Mouse (Mus musculus) neural tube, embryonic 15.5 days (tissue): Measurements from ENCODE around the gene Inafm2. TPM values are rescaled to one million over a fixed set of nuclear protein-coding genes. Genes with fewer than 3 reads are reported as not detected.

Experiments
- ATAC-seq: fragments of 200-750 bp; cut with Nextera tagmentation; 2 replicates; pipeline ENCODE4 v1.8.0; 2017; ENCODE audit warnings: mild to moderate bottlenecking, moderate TSS enrichment, moderate library complexity; ENCODE audit not compliant: low FRiP score
- H3K27ac ChIP-seq: fragments of 300-500 bp; sonication (generic); replicated peaks from 2 replicates; pipeline ENCODE4 v1.5.1; 2015; ENCODE audit warnings: mild to moderate bottlenecking, inconsistent platforms
- H3K27me3 ChIP-seq: fragments of 300-500 bp; sonication (generic); replicated peaks from 2 replicates; pipeline ENCODE4 v1.6.1; 2015; ENCODE audit warnings: inconsistent platforms
- H3K36me3 ChIP-seq: fragments of 300-500 bp; sonication (generic); 2 replicates; pipeline ENCODE4 v1.6.1; 2015; ENCODE audit warnings: inconsistent platforms
- H3K4me1 ChIP-seq: fragments of 300-500 bp; sonication (generic); 2 replicates; pipeline ENCODE4 v1.6.1; 2015; ENCODE audit warnings: inconsistent platforms
- H3K4me2 ChIP-seq: fragments of 300-500 bp; sonication (generic); 2 replicates; pipeline ENCODE4 v1.6.1; 2015; ENCODE audit warnings: inconsistent platforms, mild to moderate bottlenecking, moderate library complexity
- H3K4me3 ChIP-seq: fragments of 300-500 bp; sonication (generic); replicated peaks from 2 replicates; pipeline ENCODE4 v1.5.1; 2015; ENCODE audit warnings: mild to moderate bottlenecking, inconsistent platforms
- H3K9ac ChIP-seq: fragments of 300-500 bp; sonication (generic); replicated peaks from 2 replicates; pipeline ENCODE4 v1.6.1; 2015; ENCODE audit warnings: mild to moderate bottlenecking, inconsistent platforms
- H3K9me3 ChIP-seq: fragments of 300-500 bp; sonication (generic); replicated peaks from 2 replicates; pipeline ENCODE4 v1.6.1; 2016; ENCODE audit warnings: inconsistent platforms
- WGBS: fragments of 180-500 bp; shearing (Covaris S2); methylation state at CpG from one replicate; pipeline ENCODE4 v1.1.7; 2015; ENCODE audit warnings: mixed read lengths; 5-methylcytosine and 5-hydroxymethylcytosine counted together
- polyA plus RNA-seq: library from polyadenylated mRNA; unstranded; fragments of >200 nt; fragmentation: Nextera tagmentation; extraction: Ambion mirVana; gene quantifications from 2 replicates; pipeline ENCODE4 v1.2.1, GENCODE M21; 2015

The Inafm2 gene
- polyA plus RNA-seq, 1 experiment from 2014 or later = 22.0 TPM

DNA sequence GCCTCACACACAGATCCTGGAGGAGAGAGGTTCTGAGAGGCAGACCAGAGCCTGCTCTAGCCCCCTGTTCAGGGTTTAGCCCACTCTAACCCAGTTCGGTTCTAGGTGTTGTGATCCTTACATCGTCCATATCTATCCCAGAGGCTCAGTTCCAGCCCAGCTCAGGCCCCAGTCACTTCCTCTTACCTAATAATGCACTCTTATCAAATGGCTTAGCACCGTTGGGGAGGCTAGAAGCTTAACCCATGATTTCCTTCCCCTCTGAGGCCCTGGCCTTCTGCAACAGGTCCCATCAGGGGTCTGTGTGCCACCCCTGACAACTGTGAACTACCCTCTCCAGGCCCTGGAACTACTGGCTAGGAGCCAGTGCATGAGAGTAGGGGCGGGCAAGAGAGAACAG, 16.4 kb upstream of the Inafm2 start:
- Histone ChIP-seq H3K36me3 (no peaks in the 10 kb centered on the region), H3K4me3 (no peak overlapping the region), H3K4me1 (peaks cover 10% of the 10 kb centered on the region; the same call in 1 of the 2 replicates), H3K27ac (no peak overlapping the region), H3K4me2 (no peak overlapping the region), H3K9me3 (no peaks in the 10 kb centered on the region), H3K27me3 (peaks cover 25% of the 10 kb centered on the region; the same call in 1 of the 2 replicates), H3K9ac (no peak overlapping the region)
- 53% methylated on average over 4 of the region's 4 CpGs for WGBS
- ATAC-seq = no peak

DNA sequence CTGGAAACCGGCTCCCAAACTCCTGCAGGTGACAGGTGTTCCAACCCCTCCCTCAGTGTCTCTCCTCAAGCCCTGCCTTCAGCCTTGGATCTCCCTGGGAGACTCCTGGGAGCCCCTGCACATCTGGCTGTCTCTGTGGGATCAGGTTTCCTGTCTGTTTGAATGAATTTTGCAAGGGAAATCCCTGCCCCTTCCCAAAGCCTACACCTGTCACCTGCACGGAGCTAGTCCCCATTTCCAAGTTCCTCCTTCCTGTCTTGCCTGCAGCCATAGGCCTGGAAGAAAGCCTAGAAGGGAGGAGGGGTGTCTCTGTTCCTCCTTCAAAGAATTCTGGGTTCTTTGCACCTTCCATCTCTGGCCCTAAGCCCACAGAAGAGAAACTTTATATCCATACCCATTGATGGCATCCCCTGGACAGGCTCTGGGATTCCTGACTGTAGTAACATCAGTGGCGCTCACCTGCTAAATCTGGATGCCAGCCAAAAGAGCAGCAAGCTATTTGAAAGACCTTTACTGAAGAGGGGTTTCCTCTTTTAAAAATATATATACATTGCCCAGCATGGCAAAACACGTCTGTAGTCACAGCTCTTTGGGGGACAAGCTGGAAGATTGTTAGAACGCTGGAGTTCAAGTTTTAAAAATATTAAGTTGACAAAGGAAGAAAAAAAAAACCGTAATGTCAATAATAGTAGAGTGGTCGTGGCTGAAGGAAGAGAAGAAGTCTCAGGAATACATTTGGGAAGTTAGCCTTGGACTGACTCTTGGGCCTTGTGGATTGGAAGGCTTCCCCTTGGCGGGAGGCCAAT, 15.5 kb upstream of the Inafm2 start:
- H3K4me1 ChIP-seq = peaks cover 10% of the 10 kb centered on the region; the same call in 1 of the 2 replicates
- no peaks in the 10 kb centered on the region for H3K9me3 ChIP-seq
- H3K4me2 ChIP-seq = no peak overlapping the region
- no peak overlapping the region for H3K27ac ChIP-seq
- H3K36me3 ChIP-seq = no peaks in the 10 kb centered on the region
- peaks cover 25% of the 10 kb centered on the region; the same call in 1 of the 2 replicates for H3K27me3 ChIP-seq
- H3K4me3 ChIP-seq = no peak overlapping the region
- 26% methylated on average over 8 of the region's 8 CpGs for WGBS
- no peak for ATAC-seq
- H3K9ac ChIP-seq = no peak overlapping the region

DNA sequence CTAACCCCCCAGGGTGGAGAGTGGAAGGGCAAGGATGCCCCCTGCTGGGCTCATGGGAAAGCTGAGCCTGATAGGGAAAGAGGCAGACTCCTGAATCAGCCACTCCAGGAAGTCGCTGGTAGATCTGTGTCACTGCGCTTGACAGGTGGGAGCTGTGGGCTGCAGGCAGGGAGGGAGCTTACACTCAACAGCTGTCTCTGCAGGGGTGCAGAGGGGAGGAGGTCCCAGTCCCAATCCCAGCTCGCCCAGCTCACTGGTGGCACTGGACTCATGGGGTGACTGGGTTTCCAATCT, 15.0 kb upstream of the Inafm2 start:
- Histone ChIP-seq H3K4me3 (no peak overlapping the region), H3K4me1 (peaks cover 10% of the 10 kb centered on the region; the same call in 1 of the 2 replicates), H3K9ac (no peak overlapping the region), H3K36me3 (no peaks in the 10 kb centered on the region), H3K27me3 (peaks cover 25% of the 10 kb centered on the region; the same call in 1 of the 2 replicates), H3K4me2 (no peak overlapping the region), H3K9me3 (no peaks in the 10 kb centered on the region), H3K27ac (no peak overlapping the region)
- WGBS = 13% methylated on average over 3 of the region's 3 CpGs
- no peak for ATAC-seq

DNA sequence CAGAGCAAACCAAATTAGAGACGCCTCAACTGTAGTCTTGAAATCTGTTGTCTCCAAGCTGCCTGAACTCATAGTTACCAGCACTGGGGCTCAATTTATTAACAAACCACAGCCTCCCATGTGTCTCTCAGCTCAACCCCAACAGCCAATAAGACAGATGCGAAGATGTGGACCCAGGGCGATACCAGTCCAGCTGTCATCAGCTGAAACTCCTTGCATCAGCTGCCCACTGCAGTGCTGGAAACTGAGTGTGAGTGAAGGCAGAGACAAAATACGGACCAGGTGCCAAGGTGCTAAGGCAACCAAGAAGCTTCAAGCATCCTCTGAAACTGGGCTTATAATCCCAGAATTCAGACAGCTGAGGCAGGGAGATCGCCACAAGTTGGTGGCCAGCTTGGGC, 13.6 kb upstream of the Inafm2 start:
- H3K9me3 ChIP-seq = no peaks in the 10 kb centered on the region
- peaks cover 25% of the 10 kb centered on the region; the same call in 1 of the 2 replicates for H3K27me3 ChIP-seq
- H3K9ac ChIP-seq = no peak overlapping the region
- no peak for ATAC-seq
- peaks cover 10% of the 10 kb centered on the region; the same call in 1 of the 2 replicates for H3K4me1 ChIP-seq
- H3K27ac ChIP-seq = no peak overlapping the region
- H3K36me3 ChIP-seq = no peaks in the 10 kb centered on the region
- H3K4me2 ChIP-seq = no peak overlapping the region
- no peak overlapping the region for H3K4me3 ChIP-seq
- WGBS = 87% methylated on average over 5 of the region's 5 CpGs

DNA sequence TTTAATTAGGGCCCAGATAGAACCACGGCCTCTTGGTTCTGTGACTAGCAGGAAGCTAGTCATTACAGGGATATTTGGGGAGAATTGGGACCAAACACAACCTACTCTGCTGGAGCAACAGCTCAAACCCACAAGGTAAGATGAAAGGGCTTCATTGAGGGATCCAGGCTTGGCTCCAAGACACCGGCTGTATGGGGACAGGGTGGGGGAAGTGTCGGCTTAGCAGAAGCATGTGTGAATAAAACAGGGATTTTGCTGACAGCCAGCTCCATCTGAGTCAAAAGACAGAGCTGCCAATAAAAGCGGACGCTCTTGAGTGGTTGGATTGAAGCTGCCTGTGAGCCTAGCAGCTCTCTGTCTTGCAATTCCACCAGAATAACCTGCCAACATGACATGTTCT, 12.2 kb upstream of the Inafm2 start:
- WGBS = 68% methylated on average over 5 of the region's 5 CpGs
- Histone ChIP-seq H3K36me3 (no peaks in the 10 kb centered on the region), H3K9me3 (no peaks in the 10 kb centered on the region), H3K27me3 (0 out of 2 replicates have a peak, but pooled peaks cover 20% of the 10 kb centered on the region), H3K4me3 (no peak overlapping the region), H3K4me2 (no peak overlapping the region), H3K4me1 (peaks cover 8% of the 10 kb centered on the region; the same call in 1 of the 2 replicates), H3K9ac (no peak overlapping the region), H3K27ac (no peak overlapping the region)
- ATAC-seq = no peak

DNA sequence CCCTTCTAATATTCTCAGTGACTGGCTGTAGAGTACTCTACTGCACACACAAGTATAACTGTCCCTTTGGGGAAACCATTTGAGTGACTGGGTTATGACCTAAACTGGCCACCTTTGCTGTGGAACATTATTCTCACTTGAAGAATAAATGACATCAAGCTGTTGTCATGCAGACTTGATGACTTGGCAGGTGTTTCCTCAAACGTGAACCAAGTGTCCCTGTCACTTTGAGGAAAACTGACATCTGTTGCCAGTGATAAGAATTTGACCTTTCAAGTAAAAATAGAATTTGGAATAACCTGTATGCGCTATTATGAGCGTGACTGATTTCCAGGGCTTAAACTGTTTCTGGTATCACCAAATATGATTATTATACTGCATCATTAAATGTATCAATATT, 5.2 kb upstream of the Inafm2 start:
- H3K27ac ChIP-seq = no peak overlapping the region
- no peaks in the 10 kb centered on the region for H3K36me3 ChIP-seq
- H3K4me3 ChIP-seq = no peak overlapping the region
- H3K4me2 ChIP-seq = no peak overlapping the region
- peaks cover 14% of the 10 kb centered on the region; the same call in 1 of the 2 replicates for H3K27me3 ChIP-seq
- ATAC-seq = no peak
- no peak overlapping the region for H3K9ac ChIP-seq
- H3K9me3 ChIP-seq = no peaks in the 10 kb centered on the region
- 74% methylated on average over 3 of the region's 3 CpGs for WGBS
- H3K4me1 ChIP-seq = peaks cover 21% of the 10 kb centered on the region

DNA sequence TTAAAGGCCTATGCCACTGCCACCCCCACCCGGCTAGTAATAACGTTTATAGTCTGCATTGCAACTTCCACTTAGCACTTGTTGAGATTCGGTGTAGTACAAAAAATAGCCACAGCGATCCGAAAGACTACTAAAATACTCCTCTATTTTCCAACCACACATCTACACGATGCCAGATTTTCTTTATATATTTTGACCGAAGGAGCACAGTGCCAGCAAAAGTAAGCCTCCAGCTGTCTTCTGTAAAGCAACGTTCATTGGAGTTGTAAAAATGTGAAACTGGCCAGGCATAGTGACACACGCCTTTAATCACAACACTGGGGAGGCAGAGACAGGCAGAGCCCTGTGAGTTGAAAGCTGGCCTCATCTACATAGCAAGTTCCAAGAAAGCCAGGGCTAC, 4.4 kb upstream of the Inafm2 start:
- no peak overlapping the region for H3K4me2 ChIP-seq
- H3K9ac ChIP-seq = no peak overlapping the region
- H3K36me3 ChIP-seq = no peaks in the 10 kb centered on the region
- H3K27ac ChIP-seq = no peak overlapping the region
- 69% methylated on average over 9 of the region's 9 CpGs for WGBS
- H3K27me3 ChIP-seq = peaks cover 14% of the 10 kb centered on the region; the same call in 1 of the 2 replicates
- H3K4me1 ChIP-seq = peaks cover 22% of the 10 kb centered on the region
- ATAC-seq = no peak
- H3K4me3 ChIP-seq = no peak overlapping the region
- H3K9me3 ChIP-seq = no peaks in the 10 kb centered on the region

DNA sequence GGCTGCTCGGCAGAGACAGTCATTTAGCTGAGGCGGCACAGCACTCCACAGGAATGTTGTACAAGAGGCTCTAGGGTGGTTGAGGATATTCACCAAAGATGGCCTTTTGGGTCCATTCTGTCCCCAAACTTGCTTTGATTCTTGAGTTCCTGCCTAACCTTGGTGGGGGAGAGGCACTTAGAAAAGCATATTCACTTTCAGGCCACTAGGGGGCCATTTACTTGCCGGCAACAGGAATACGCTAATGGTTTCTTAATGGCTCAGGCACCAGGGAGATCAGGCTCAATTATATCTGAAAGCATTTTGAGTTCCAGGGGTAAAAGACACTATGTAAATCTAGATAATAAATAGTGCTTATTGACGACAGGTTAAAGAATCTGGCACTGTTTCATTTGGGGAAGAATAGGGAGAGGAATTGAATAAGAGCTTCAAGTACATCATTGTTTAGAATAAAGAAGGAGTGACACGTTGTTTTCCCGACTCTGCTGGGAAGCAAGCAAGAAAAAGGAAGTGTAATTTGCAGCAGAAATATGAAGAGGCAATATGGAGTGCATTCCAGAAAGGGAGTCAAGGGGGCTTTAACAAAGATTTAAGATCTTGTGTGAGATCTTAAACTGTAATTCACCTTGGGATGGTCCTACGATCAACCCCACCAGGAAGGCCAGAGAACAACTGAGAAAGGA, 2.2 kb upstream of the Inafm2 start:
- no peak for ATAC-seq
- Histone ChIP-seq H3K4me3 (no peak overlapping the region), H3K4me1 (peaks cover 40% of the 10 kb centered on the region), H3K9ac (no peak overlapping the region), H3K27ac (no peak overlapping the region), H3K4me2 (no peak overlapping the region), H3K27me3 (peaks cover 14% of the 10 kb centered on the region; the same call in 1 of the 2 replicates), H3K36me3 (no peaks in the 10 kb centered on the region), H3K9me3 (no peaks in the 10 kb centered on the region)
- 17% methylated on average over 8 of the region's 8 CpGs for WGBS

DNA sequence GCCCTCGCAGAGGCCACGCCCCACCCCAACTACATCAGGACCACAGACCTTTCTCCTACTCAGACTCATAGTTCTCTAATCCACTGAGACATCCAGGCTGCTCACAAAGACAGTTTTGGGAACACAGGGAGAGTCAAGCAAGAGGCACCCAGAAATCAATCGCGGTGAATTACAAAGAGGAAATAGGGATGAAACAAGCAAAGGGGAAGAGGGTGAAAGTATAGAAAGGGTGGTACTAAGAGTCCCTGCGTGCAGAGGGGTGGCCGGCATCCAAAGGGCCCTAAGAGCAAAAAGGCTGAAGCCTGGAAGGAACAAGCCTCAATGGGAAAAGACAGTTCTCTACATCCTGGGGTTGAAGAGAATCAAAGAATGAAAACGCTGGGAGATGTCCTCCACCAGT, 937 bp upstream of the Inafm2 start:
- H3K4me1 ChIP-seq = peaks cover 53% of the 10 kb centered on the region
- ATAC-seq = no peak
- H3K36me3 ChIP-seq = no peaks in the 10 kb centered on the region
- peaks cover 14% of the 10 kb centered on the region; the same call in 1 of the 2 replicates for H3K27me3 ChIP-seq
- H3K9ac ChIP-seq = no peak overlapping the region
- peak overlapping the region; percentile 62 for H3K4me3 ChIP-seq
- H3K4me2 ChIP-seq = peak overlapping the region; percentile 89
- 6% methylated on average over 7 of the region's 7 CpGs for WGBS
- no peaks in the 10 kb centered on the region for H3K9me3 ChIP-seq
- H3K27ac ChIP-seq = no peak overlapping the region

DNA sequence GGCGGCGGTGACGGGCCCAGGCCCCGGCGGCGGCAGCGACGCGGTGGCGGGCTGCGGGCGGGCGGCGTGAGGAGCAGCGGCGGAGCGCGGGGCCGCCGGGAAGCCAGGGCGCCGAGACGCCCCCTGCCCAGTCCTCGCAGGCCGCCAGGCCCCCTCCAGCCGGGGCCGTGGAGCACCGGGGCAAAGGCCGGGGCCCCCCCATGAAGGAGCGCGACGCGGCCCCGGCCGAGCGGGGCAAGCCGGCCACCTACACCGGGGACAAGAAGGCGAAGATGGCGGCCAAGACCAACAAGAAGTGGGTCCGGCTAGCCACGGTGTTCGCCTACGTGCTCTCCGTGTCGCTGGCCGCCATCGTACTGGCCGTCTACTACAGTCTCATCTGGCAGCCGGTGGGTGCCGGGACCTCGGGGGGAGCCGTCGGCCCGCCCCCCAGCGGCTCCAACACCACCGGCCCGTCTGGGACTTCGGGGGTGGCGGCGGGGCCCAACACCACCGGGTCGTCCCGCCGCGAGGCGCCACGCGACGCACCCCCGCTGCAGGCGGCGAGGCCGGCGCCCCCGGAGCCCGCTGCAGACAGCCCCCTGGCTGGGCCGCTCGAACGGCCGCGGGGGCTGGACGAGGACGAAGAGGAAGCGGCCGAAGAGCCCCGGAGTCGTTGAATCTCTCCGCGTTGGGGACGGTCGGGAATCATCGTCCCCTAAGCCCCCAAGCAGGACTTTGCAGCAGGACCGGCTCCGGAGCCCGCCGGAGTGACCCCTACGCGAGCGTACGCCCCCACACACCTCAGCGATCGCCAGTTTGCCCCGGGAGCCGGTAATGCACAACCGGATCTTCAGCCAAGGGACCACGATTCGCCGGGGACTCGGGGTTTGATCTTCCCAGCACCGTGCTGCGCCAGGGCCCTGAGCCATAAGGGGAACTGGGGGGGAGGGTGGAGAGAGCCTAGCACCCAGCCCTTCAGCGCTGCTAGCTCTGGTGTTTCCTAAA, 650 bp downstream of the Inafm2 start:
- Histone ChIP-seq H3K27me3 (peaks cover 14% of the 10 kb centered on the region; the same call in 1 of the 2 replicates), H3K4me2 (peak overlapping the region; percentile 89), H3K9me3 (no peaks in the 10 kb centered on the region), H3K9ac (peak overlapping the region; percentile 71), H3K27ac (peak overlapping the region; percentile 64), H3K36me3 (no peaks in the 10 kb centered on the region; the same call in 1 of the 2 replicates), H3K4me1 (peaks cover 64% of the 10 kb centered on the region), H3K4me3 (peak overlapping the region; percentile 62)
- peak; percentile 70 for ATAC-seq
- WGBS = under 1% methylated on average over 89 of the region's 113 CpGs
